Mouse (Mus musculus) embryonic facial prominence, embryonic 15.5 days (tissue): ENCODE measurements at regions not wholly inside any gene's neighbourhood (a gene's known extent, or its start where the extent isn't known, plus 50 kb on each side); places are given as distances from the start of the nearest gene placed in this dataset.

Experiments used
- ATAC-seq: fragments of 200-750 bp; cut with Nextera tagmentation; 2 replicates; pipeline ENCODE4 v1.8.0; 2017; ENCODE audit warnings: low read depth, moderate TSS enrichment; ENCODE audit not compliant: insufficient number of reproducible peaks, low FRiP score, low TSS enrichment
- H3K27ac ChIP-seq: fragments of 300-500 bp; sonication (generic); replicated peaks from 2 replicates; pipeline ENCODE4 v1.5.1; 2015; ENCODE audit warnings: mild to moderate bottlenecking, inconsistent platforms
- H3K27me3 ChIP-seq: fragments of 300-500 bp; sonication (generic); 2 replicates; pipeline ENCODE4 v1.6.1; 2015; ENCODE audit warnings: inconsistent platforms
- H3K36me3 ChIP-seq: fragments of 300-500 bp; sonication (generic); 2 replicates; pipeline ENCODE4 v1.6.1; 2015; ENCODE audit warnings: mild to moderate bottlenecking, inconsistent platforms
- H3K4me1 ChIP-seq: fragments of 300-500 bp; sonication (generic); 2 replicates; pipeline ENCODE4 v1.6.1; 2015; ENCODE audit warnings: inconsistent platforms
- H3K4me2 ChIP-seq: fragments of 300-500 bp; sonication (generic); replicated peaks from 2 replicates; pipeline ENCODE4 v1.6.1; 2015; ENCODE audit warnings: mild to moderate bottlenecking, inconsistent platforms
- H3K4me3 ChIP-seq: fragments of 300-500 bp; sonication (generic); replicated peaks from 2 replicates; pipeline ENCODE4 v1.5.1; 2015; ENCODE audit warnings: mild to moderate bottlenecking, inconsistent platforms
- H3K9ac ChIP-seq: fragments of 300-500 bp; sonication (generic); 2 replicates; pipeline ENCODE4 v1.6.1; 2015; ENCODE audit warnings: inconsistent platforms
- H3K9me3 ChIP-seq: fragments of 300-500 bp; sonication (generic); replicated peaks from 2 replicates; pipeline ENCODE4 v1.6.1; 2016; ENCODE audit warnings: inconsistent platforms
- WGBS: fragments of 180-500 bp; shearing (Covaris S2); methylation state at CpG from one replicate; pipeline ENCODE4 v1.1.7; 2015; 5-methylcytosine and 5-hydroxymethylcytosine counted together

DNA sequence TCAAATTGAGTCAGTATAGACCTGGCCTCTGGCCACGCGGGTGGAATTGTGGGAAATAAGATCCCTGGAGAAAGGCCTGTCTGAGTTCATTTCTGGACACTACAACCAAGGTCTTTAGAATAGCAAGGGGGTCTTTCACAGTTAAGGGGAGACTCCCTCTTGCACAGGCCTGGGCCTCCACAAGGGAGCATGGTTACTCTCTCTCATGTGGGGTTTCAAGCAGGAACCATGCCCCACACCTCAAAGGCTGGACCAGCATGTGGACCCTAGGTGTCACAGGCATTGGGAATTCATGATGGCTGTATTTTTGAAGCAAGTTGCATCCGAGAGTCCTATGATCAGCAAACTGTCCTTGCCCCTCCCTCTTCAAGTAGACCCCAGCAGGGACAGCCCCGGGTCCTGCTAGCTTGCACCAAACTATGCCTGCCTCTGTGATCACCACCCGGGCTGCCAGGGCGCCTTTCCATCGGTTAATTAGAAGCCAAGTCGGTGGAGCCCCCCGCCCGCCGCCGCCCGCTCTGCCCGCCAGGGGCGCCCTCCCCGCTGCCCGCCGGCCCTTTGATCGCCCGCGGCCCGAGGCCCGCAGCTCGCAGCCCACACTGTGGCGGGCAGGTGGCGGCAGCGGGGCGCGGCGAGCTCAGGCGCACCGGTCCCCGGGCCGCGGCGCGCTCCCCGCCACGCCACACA lies 137.1 kb upstream of the Mki67 start:
- WGBS: 6% methylated on average over 39 of the region's 39 CpGs

DNA sequence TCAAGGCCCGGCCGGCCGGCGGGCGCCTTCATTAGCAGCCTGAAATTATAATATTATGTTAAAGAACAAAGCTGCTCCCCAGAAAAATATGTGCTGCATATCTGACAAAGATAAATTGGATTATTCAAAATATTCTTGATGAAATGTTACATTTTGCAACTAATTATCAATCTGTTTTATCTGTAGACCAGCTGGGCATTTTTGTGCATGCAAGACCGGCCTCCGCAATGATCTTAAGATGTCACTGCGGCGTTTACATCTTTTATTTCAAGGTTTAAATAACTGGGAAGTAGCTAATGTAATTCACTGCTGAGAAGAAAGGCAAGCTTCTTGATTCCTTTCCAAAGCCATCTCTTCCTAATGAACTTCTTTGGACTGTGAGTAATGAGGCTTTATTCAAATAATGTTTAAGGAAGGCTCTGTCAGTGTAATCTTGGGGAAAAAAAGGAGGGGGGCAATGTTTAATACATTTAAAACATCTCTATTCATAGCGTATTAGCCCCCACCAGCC lies 137.7 kb upstream of the Mki67 start:
- Histone ChIP-seq H3K27me3 (peaks cover 23% of the 10 kb centered on the region), H3K4me3 (peak overlapping the region; percentile 27), H3K4me2 (peak overlapping the region; percentile 55), H3K4me1 (peaks cover 10% of the 10 kb centered on the region), H3K36me3 (no peaks in the 10 kb centered on the region), H3K27ac (no peak overlapping the region), H3K9me3 (no peaks in the 10 kb centered on the region), H3K9ac (no peak overlapping the region)
- ATAC-seq: no peak
- WGBS: 19% methylated on average over 10 of the region's 10 CpGs

More for the DNA sequence above, 137.1 kb upstream of the Mki67 start:
- peaks cover 23% of the 10 kb centered on the region for H3K27me3 ChIP-seq
- peak overlapping the region; percentile 27 for H3K4me3 ChIP-seq
- peaks cover 16% of the 10 kb centered on the region for H3K4me1 ChIP-seq
- no peak overlapping the region for H3K9ac ChIP-seq
- no peak overlapping the region for H3K27ac ChIP-seq
- H3K9me3 ChIP-seq: no peaks in the 10 kb centered on the region
- H3K4me2 ChIP-seq: peak overlapping the region; percentile 55
- no peaks in the 10 kb centered on the region for H3K36me3 ChIP-seq
- 0 out of 2 replicates have a peak, but pooled peaks have one; percentile 34 for ATAC-seq

DNA sequence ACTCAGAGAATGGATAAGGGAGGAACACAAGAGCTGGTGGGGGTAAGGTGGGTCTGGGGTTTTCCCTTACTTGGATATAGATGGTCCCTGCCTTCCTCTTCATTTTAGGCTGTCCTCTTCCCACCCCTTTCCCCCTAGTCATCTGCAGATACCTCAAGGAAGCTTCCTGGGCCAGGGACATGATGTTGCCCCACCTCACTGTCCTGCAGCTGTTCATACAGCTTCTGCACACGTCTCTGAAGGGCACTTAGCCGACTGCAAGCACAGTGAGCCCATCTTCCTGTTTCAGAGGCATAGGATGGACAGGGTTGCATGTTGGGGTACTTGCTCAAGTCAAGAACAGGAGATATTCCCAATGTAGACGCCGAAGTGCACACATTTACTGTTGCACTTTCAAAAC lies 144.1 kb upstream of the Mki67 start:
- H3K27ac ChIP-seq: peak overlapping the region; percentile 60; the same call in 1 of the 2 replicates
- no peak overlapping the region for H3K9ac ChIP-seq
- H3K4me3 ChIP-seq: no peak overlapping the region
- peak; percentile 2; the same call in 1 of the 2 replicates for ATAC-seq
- 42% methylated on average over 4 of the region's 4 CpGs for WGBS
- peaks cover 42% of the 10 kb centered on the region for H3K4me1 ChIP-seq
- H3K36me3 ChIP-seq: no peaks in the 10 kb centered on the region
- H3K9me3 ChIP-seq: no peaks in the 10 kb centered on the region
- peak overlapping the region; percentile 4; the same call in 1 of the 2 replicates for H3K4me2 ChIP-seq
- no peaks in the 10 kb centered on the region for H3K27me3 ChIP-seq

DNA sequence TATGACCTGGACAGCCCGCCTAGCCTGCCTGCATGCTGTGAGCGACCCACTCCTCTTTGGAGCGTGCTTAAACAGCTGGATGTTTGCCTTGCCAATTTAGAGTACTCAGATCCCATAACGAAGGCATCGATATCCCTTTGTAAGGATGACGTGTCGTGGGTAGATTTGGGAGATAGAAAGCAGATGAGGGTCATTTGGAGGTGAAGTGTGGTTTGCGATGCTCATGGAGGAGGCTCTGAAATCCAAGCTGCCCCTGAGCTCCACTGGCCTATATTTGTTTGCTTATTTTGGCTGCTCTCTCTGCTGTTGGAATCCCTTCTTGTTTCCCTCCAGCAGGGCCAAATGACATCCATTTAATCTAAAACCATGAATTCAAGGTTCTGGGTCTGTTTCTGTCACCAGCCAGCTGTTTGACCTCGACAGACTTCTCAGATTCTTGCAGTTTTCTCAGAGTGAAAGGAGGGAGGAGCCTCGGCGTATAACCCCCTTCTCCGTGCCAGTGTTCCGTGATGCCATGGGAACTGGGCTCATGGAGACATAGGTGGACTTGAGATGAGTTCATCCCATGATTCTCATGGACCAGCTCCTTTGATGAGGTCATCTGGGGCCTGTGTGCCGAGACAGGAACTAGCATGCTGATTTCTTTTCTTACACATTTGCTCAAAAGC lies 144.7 kb upstream of the Mki67 start:
- peak overlapping the region; percentile 4; the same call in 1 of the 2 replicates for H3K4me2 ChIP-seq
- H3K27ac ChIP-seq: peak overlapping the region; percentile 60; the same call in 1 of the 2 replicates
- H3K4me3 ChIP-seq: no peak overlapping the region
- no peaks in the 10 kb centered on the region for H3K36me3 ChIP-seq
- peak; percentile 77 for ATAC-seq
- H3K27me3 ChIP-seq: no peaks in the 10 kb centered on the region
- no peaks in the 10 kb centered on the region for H3K9me3 ChIP-seq
- H3K9ac ChIP-seq: no peak overlapping the region
- 28% methylated on average over 14 of the region's 14 CpGs for WGBS
- H3K4me1 ChIP-seq: peaks cover 42% of the 10 kb centered on the region

DNA sequence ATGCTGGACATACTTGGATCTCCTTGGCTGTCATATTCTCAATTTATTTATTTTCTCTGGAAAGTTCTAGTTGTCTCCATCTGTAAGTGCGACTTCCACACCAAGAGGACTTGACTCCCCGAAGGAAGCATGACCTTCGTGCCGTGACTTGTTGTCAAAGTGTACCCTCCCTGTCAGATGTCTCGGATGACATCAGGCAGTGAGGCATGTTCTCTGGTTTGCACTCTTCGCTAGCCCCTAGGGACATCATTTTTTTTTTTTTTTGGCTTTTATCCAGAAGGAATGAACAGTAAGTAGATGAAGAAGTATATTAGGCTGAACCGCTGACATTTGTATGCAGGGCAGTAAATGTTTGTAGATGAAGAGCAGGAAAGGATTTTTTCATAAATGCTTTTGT lies 145.2 kb upstream of the Mki67 start:
- Histone ChIP-seq H3K36me3 (no peaks in the 10 kb centered on the region), H3K9ac (no peak overlapping the region), H3K4me2 (no peak overlapping the region), H3K27ac (0 out of 2 replicates have a peak overlapping the region, but pooled peaks have one; percentile 58), H3K4me3 (no peak overlapping the region), H3K27me3 (no peaks in the 10 kb centered on the region), H3K9me3 (no peaks in the 10 kb centered on the region), H3K4me1 (peaks cover 42% of the 10 kb centered on the region)
- no peak for ATAC-seq
- 23% methylated on average over 7 of the region's 7 CpGs for WGBS

DNA sequence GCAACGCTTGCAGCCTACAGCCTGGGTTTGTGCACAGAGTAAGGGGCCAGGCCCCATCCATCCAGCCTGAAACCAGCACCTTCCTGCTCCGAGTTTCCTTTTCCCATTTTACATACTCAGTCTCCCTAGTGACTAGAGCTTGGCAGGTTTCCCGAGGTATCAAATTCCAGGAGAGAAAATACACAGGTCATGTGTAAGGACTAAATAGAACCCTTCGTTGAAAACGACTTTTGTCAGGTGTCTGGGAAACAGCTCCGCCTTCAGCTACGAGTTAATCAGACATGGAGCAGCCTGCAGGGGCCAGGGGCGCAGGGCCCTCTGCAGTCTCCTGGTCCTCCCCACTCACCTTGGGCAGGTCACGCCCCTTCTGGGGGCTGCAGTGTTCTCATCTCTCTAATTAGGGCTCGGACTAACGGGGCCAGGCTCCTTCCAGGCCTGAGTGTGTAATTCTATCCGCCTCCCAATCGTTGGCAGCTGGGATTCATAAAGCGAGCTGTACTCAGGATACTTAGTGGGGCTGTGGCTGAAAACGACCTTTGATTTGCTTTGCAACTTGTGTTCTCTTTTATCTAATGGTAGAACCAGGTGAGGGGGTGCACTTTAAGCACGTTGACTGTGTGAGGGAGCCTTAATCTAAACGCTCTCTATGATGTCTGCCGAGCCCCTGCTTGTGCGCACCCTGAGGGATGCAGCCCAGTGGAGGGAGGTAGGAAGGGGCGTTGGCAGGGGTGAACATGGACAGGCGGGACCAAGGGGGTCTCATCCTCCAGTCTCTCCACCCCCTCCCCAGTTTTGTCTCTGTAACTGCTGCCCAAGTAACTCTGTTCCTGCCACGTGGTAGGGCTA lies 147.6 kb upstream of the Mki67 start:
- Histone ChIP-seq H3K4me2 (no peak overlapping the region), H3K27me3 (no peaks in the 10 kb centered on the region), H3K36me3 (no peaks in the 10 kb centered on the region), H3K4me3 (no peak overlapping the region), H3K27ac (peak overlapping the region; percentile 35; the same call in 1 of the 2 replicates), H3K9ac (no peak overlapping the region), H3K4me1 (peaks cover 42% of the 10 kb centered on the region), H3K9me3 (no peaks in the 10 kb centered on the region)
- ATAC-seq: peak; percentile 69
- 13% methylated on average over 22 of the region's 22 CpGs for WGBS

DNA sequence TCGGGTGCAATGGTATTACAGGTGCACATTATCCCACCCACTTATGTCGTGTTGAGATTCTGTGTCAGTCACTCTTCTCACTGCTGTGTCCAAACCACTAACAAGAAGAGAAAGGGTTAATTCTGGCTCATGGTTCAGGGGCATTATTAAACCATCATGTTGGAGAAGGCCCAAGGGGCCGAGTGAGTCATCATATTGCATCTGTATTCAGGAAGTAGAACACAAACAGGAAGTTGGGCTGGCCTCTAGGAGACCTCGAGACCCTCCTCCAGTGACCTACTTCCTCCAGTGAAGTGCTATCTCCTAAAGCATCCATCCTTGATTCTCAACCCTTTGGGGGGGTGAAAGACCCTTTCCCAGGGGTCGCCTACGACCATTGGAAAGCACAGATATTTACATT lies 154.8 kb upstream of the Mki67 start:
- H3K27ac ChIP-seq: no peak overlapping the region
- WGBS: 62% methylated on average over 6 of the region's 6 CpGs
- 0 out of 2 replicates have a peak, but pooled peaks cover 3% of the 10 kb centered on the region for H3K4me1 ChIP-seq
- ATAC-seq: no peak
- H3K4me3 ChIP-seq: no peak overlapping the region
- H3K36me3 ChIP-seq: no peaks in the 10 kb centered on the region
- H3K9me3 ChIP-seq: no peaks in the 10 kb centered on the region
- H3K9ac ChIP-seq: no peak overlapping the region
- no peaks in the 10 kb centered on the region for H3K27me3 ChIP-seq
- H3K4me2 ChIP-seq: no peak overlapping the region

DNA sequence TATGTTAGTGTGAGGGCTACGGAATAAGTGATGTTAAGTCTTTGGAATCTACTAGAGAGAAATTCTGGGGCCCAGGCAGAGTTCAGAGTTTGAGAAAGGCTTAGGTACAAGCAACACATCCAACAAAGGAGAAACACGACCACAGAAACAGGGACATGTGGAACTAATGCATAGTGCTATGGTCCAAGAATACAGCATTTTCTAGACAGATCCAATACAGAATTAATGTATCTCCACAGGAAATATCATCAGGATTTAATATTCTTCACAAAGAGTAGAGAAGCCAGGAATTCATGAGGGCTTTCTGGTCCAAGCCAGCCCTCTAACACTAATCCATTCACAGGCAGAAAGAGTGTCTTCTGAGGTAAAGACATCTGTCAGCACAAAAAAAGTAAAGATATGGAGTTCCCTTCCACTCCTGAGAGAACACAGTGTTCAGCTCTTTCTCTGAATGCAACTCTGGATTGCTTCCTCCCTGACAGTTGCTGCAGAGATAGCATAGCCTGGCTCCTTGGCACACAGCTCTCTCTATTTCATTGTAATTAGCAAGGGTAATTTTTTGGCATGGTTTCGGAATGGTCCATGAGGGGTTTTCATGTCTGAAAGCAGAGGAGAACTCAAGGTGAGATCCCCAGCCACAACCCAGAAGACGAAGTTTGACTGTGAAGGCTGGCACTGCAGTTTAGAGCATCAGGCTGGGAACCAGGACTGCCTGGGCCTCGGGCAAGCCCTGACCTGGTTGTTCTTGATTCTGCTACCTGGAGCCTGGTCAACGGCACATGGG lies 161.1 kb upstream of the Mki67 start:
- Histone ChIP-seq H3K4me3 (no peak overlapping the region), H3K9me3 (no peaks in the 10 kb centered on the region), H3K4me2 (no peak overlapping the region), H3K27me3 (no peaks in the 10 kb centered on the region), H3K36me3 (no peaks in the 10 kb centered on the region), H3K4me1 (0 out of 2 replicates have a peak, but pooled peaks cover 11% of the 10 kb centered on the region), H3K27ac (peak overlapping the region; percentile 40; the same call in 1 of the 2 replicates), H3K9ac (no peak overlapping the region)
- WGBS: 59% methylated on average over 6 of the region's 6 CpGs
- ATAC-seq: peak; percentile 51; the same call in 1 of the 2 replicates

DNA sequence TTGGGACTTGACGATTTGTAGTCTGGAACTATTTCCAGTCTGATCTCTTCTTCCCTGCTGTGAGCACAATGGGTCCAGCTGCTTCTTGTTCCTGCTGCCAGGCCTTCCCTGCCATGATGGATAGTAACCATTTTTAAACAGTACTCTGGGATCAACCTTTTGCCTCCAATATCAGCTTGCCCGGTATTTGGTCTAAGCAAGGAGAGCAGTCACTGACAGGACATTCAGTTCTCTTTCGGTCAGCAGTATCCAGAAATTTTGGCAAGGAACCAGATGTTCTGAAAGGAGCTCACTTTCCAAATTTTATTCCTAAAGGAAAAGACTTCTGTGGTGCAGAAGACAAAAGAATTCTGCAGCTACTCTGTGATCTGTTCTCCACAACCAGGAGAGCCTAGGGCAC lies 162.6 kb upstream of the Mki67 start:
- Histone ChIP-seq H3K9me3 (no peaks in the 10 kb centered on the region), H3K27ac (no peak overlapping the region), H3K4me1 (0 out of 2 replicates have a peak, but pooled peaks cover 11% of the 10 kb centered on the region), H3K36me3 (no peaks in the 10 kb centered on the region), H3K9ac (no peak overlapping the region), H3K27me3 (no peaks in the 10 kb centered on the region), H3K4me2 (no peak overlapping the region), H3K4me3 (no peak overlapping the region)
- 60% methylated on average over 3 of the region's 3 CpGs for whole genome bisulfite sequencing
- ATAC-seq: no peak

DNA sequence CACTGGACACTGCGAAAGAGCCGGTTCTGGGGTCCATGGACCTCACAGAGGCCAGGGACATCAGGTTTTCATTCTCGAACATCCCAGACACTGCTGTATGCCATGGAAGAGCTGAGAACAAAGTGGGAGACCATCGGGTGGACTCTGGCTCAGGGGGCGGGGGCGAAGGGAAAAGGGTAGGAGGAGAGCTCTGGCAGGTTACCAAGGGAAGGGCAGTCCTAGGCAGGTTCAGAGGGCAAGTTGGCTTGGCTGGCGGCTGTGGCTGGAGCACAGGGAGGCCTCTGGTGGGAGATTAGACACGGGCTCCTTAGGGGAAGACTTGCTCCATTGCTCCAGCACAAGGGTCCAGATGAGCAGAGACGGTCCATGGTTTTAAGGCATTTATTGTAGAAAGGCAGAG lies 164.3 kb upstream of the Mki67 start:
- Histone ChIP-seq H3K9ac (no peak overlapping the region), H3K36me3 (no peaks in the 10 kb centered on the region), H3K4me3 (no peak overlapping the region), H3K4me2 (no peak overlapping the region), H3K9me3 (no peaks in the 10 kb centered on the region), H3K27me3 (no peaks in the 10 kb centered on the region), H3K4me1 (0 out of 2 replicates have a peak, but pooled peaks cover 11% of the 10 kb centered on the region), H3K27ac (no peak overlapping the region)
- ATAC-seq: no peak
- 90% methylated on average over 9 of the region's 9 CpGs for WGBS
